Mouse (Mus musculus) myocyte (in vitro differentiated cells): ENCODE measurements around the gene Lrrc8e.

Experiments used
- E2F4 ChIP-seq: IDR thresholded peaks from one replicate; pipeline ENCODE4 v1.6.1; 2011; ENCODE audit warnings: mild to moderate bottlenecking, control low read depth, moderate library complexity; ENCODE audit not compliant: insufficient read depth
- MAX ChIP-seq: IDR thresholded peaks from one replicate; pipeline ENCODE4 v1.6.1; 2011; ENCODE audit warnings: low read depth, mild to moderate bottlenecking, control low read depth
- MYOD1 ChIP-seq, 3 experiments: IDR thresholded peaks; one replicate each; pipeline ENCODE4 v1.6.1; 2011; ENCODE audit warnings: control low read depth in 2 of 3, low read depth in 2 of 3, mild to moderate bottlenecking in 2 of 3, moderate library complexity in 1 of 3; ENCODE audit not compliant: insufficient read length in 2 of 3, control insufficient read depth in 1 of 3
- MYOG ChIP-seq, 3 experiments: IDR thresholded peaks; one replicate each; pipeline ENCODE4 v1.6.1; 2011; ENCODE audit warnings: control low read depth in 2 of 3, low read depth in 2 of 3, mild to moderate bottlenecking in 2 of 3; ENCODE audit not compliant: insufficient read length in 2 of 3, control insufficient read depth in 1 of 3, insufficient read depth in 1 of 3
- POLR2A ChIP-seq: IDR thresholded peaks from one replicate; pipeline ENCODE4 v1.6.1; 2011; ENCODE audit warnings: low read depth, mild to moderate bottlenecking, control low read depth, moderate library complexity; ENCODE audit not compliant: insufficient read length
- TCF12 ChIP-seq: IDR thresholded peaks from one replicate; pipeline ENCODE4 v1.6.1; 2011; ENCODE audit warnings: mild to moderate bottlenecking, control low read depth; ENCODE audit not compliant: poor library complexity, insufficient read depth, severe bottlenecking
- USF1 ChIP-seq: IDR thresholded peaks from one replicate; pipeline ENCODE4 v1.6.1; 2011; ENCODE audit warnings: low read depth, mild to moderate bottlenecking, control low read depth, moderate library complexity

- TF ChIP-seq TCF12 = no peak
- TF ChIP-seq POLR2A = no peak
- TF ChIP-seq MAX = no peak
- TF ChIP-seq USF1 = no peak
- TF ChIP-seq MYOD1 (IDR thresholded peaks at IDR 0.05; ENCODE audit: control insufficient read depth in 1 of 3, insufficient read length in 2 of 3, low read depth in 2 of 3) = no peak
- no peak for TF ChIP-seq MYOG (IDR thresholded peaks at IDR 0.05; ENCODE audit: control insufficient read depth in 1 of 3, insufficient read depth in 1 of 3, insufficient read length in 2 of 3, low read depth in 2 of 3)
- TF ChIP-seq E2F4 = no peak
Observed at GRCm38 (mm10) chr8:4222059-4222458, 4.6 kb upstream of the Lrrc8e start.
